Mouse (Mus musculus) cerebellum, adult 11-12 months (tissue): ENCODE data around the gene Cnr2.

ENCODE experiments used
- DNase-seq: peaks from one replicate; pipeline ENCODE4 v3.0.0; 2022

Cnr2 gene

GRCm38 (mm10) chr4:135909326-135910066 is 14.3 kb downstream of the Cnr2 start:
- DNase-seq = no peak

- no peak for DNase-seq
Measured at GRCm38 (mm10) chr4:135911531-135911930, 16.3 kb downstream of the Cnr2 start.

- no peak for DNase-seq
Measured at GRCm38 (mm10) chr4:135912164-135912563, 17.0 kb downstream of the Cnr2 start.

- DNase-seq = no peak
Measured at GRCm38 (mm10) chr4:135912835-135913234, 17.6 kb downstream of the Cnr2 start.

DNA sequence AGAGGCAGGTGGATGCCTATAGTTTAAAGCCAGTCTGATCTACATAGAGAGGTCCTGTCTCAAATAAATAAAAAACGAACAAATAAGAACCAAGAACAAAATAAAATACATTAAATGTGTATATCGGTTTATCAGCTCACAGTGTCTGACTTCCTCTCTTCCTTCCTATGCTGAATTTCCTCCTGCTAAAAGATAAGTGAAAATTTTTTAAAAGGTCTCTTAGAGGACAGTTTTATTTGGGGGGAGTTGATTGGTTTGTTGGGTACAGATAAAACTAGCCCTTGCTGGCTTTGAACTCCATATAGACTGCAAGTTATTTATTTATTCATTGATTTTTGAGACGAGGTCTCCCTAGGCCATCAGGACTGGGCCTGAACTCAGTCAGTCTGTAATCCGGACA is 18.2 kb downstream of the Cnr2 start:
- DNase-seq = no peak

DNA sequence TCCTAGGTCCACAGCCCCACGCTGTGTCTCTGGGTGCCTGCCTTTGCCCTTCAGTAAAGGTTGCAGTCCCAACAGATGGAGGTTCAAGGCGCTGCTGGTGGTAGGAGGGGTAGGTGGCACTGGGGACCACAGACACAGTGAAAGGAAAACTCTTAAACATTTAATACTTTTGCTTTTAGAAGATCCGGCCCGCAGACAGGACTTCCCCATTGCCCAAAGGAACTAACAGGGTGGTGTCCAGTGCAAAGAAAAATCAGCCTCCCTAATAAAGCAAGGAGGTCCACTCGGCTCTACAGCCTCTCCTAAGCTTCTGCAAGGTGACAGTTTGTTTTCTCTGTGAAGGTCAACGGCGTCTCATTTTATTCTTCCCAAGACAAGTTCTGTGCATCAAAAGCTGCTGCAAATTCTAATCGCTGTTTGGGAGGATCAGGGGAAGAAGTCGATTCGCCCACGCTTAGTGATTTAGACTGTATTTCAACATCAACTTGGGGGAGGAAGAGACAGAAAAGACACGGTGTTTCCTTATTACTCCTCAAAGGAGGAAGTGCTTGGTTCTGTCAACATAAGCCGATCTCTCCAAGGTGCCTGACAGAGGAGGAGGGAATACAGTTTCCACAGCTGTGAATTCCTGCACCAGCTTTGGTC is 23.6 kb downstream of the Cnr2 start:
- no peak for DNase-seq

DNA sequence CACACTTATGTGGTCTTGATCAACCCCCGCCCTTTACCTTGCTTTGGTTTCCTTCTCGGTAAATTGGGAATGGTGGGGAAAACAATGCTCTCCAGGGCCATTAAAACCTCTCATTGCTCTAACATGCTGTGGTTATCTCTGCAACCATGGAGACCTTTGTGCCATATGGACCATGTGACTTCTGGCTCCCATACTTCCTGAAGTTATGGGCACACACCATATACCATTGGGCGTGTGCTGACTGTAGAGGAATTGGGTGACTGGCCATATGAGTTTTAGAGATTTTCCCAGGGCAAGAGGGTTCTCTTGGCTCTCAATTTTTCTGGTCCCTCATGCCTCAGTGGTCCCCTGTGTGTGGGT is 24.1 kb downstream of the Cnr2 start:
- DNase-seq = no peak

DNA sequence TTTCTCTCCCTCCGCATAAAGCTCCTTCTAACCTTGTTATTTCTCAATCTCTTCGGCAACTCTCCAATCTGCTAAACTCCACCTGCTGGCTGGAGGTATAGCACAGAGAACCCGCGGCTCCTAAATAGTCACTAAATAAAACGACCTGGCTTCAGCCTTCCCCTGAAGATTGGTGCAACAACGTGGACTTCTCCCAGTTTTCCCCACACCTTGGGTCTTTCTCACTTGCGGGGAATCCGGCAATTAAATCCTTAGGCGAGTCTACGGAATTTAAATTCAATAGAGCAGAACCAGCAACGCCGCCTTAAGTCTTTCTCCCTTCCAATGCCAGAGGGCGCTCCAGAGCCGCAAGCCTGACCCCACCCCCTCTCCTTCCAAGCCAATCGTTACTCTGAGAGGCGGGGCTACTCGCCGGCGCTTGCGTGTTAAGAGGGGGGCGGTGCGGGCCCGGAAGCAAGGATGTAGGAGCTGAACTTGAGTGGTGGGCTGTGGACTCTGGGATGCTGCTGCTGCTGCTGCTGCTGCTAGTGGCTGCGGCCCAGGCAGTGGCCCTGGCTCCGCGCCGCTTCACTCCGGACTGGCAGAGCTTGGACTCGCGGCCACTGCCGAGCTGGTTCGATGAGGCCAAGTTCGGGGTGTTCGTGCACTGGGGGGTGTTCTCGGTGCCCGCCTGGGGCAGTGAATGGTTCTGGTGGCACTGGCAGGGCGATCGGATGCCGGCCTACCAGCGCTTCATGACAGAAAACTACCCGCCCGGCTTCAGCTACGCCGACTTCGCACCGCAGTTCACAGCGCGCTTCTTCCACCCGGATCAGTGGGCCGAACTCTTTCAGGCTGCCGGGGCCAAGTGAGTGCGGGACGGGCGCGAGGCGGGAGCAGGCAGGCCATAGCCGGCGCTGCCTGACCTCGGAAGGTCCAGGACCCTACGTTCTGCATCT is 25.4 kb downstream of the Cnr2 start, which contains the start of gene Fuca1:
Gene Fuca1 (plus strand): TSS at position 432 of the 938 bp plus-strand sequence.
- peak; percentile 91 for DNase-seq

GRCm38 (mm10) chr4:135921257-135922120 is 26.3 kb downstream of the Cnr2 start:
- no peak for DNase-seq

DNA sequence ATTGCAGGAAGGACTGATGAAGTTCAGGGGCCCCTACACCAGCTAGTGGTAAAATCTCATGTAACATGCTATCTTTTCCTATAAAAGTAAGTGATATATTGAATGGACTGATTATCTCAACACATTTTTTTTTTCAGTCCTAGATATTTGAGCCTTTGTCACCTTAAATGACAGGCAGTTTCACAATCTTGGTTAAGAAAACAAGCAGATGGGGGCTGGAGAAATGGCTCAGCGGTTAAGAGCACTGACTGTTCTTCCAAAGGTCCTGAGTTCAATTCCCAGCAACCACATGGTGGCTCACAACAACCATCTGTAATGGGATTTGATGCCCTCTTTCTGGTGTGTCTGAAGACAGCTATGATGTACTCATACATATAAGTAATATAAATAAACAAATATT is 27.0 kb downstream of the Cnr2 start:
- no peak for DNase-seq

DNA sequence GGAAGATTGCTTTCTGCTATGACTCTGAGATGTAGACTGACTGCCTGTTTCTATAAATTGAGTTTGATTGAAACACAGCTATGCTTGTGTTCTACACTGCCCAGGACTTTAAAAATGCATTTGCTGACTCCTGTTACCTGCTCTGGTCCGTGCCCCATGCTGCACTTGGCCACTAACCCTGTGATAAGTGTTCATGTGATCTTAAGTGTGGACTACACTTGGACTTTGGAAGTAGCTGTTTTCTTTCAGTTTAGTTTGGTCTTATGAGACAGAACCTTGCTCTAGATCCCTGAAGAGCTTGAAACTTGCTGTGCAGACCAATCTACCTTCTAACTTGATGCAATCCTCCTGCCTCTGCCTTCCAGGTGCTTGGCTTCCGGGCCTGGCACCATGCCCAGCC is 29.2 kb downstream of the Cnr2 start:
- no peak for DNase-seq

DNA sequence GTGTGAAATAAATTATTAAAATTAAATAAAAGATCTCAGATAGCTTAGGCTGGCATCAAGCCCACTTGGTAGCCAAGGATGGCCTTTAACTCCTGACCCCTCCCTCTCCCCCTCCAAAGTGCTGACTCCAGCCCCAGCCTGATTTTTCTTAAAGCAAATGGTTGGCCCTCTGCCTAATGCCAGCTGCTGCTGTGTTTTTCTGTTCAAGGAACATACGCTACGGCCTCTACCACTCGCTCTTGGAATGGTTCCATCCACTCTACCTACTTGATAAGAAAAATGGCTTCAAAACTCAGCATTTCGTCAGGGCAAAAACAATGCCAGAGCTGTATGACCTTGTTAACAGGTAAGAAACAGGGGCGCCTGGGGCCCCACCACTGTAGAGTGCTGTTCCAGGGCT is 30.1 kb downstream of the Cnr2 start:
- no peak for DNase-seq

DNA sequence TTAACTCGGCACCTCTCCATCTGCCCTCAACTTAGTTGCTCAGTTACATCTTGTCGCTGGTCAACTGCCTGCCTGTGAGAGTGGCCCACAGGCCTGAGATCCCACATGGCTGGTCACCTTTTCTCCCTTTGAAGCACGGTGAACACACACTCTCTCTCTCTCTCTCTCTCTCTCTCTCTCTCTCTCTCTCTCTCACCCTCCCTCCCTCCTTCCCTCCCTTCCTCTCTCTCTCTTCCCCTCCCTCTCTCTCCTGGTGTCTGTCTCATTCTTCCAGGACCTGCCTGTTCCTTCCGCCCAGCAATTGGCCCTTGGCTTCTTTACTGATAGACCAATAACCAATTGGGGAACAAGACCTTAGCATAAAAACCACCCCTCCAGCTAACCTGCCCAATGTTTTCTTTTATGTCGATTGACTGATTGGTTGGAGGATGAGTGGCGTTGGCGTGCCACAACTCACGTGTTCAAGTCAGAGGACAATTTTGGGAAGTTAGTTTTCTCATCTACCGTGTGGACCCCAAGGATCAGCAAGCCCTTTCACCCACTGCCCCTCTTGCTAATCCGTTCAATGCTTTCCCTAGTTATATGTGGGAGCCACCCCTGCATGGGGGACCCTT is 31.1 kb downstream of the Cnr2 start:
- no peak for DNase-seq

- DNase-seq = no peak
Measured at GRCm38 (mm10) chr4:135926861-135927260, 31.7 kb downstream of the Cnr2 start.

- no peak for DNase-seq
Measured at GRCm38 (mm10) chr4:135928376-135928775, 33.2 kb downstream of the Cnr2 start.

GRCm38 (mm10) chr4:135929405-135929804 is 34.2 kb downstream of the Cnr2 start:
- DNase-seq = no peak

DNA sequence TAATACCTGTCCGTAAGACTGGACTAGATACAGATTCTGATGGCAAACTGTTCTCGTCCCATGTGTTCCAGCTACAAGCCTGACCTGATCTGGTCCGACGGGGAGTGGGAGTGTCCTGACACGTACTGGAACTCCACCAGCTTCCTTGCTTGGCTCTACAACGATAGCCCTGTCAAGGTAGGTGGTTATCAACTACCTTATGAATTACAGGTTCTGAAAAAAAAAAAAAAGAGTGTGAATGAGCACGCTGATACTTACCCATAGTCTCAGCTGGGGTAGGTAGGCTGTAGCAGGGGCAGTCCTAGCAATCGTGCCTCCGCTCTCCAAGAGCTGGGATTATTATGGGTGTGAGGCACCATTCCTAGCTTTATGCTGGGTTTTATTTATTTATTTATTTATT is 34.6 kb downstream of the Cnr2 start:
- DNase-seq = no peak

DNA sequence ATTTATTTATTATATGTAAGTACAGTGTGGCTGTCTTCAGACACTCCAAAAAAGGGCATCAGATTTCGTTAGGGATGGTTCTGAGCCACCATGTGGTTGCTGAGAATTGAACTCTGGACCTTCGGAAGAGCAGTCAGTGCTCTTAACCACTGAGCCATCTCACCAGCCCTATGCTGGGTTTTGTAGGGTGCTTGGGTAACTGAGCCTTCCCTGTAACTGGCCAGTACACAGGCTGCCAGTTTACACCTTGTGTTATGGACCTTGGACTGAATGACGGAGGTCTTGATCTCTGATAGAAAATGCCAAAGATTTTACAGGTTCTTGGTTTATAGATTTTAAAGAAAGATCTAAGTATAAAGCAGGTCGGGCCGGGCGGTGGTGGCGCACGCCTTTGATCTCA is 35.0 kb downstream of the Cnr2 start:
- DNase-seq = no peak

GRCm38 (mm10) chr4:135931832-135932231 is 36.6 kb downstream of the Cnr2 start:
- DNase-seq = no peak

DNA sequence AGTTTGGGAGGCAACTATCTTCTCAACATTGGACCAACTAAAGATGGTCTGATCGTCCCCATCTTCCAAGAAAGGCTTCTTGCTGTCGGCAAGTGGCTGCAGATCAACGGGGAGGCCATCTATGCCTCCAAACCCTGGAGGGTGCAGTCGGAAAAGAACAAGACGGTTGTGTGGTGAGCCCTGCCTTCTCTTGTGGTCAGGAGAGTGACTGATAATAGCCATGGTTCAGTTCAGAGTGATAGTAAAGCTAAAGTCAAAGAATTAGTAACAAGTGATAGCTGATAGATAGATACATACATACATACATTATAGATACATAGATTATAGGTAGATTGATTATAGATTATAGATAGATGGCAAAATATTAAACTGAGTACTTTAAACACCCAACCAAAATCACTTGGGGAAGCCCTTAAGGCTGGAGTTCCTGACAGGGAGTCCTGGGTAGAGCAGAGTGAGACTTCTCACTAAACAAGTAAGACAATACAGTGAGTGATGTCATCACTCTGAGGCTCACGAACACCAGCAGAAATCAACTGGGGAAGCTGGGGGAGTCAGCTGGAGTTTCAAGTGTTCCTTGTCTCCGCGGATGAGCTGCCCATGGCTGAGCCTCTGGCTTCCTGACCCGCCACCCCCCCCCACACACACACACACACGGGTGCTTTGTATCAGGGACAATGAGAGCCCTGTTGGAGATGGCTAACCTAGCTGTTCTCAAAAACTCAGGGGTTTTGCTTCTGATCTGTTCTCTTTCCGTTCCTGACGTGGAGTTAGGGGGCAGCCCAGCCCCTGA is 39.7 kb downstream of the Cnr2 start:
- no peak for DNase-seq

DNA sequence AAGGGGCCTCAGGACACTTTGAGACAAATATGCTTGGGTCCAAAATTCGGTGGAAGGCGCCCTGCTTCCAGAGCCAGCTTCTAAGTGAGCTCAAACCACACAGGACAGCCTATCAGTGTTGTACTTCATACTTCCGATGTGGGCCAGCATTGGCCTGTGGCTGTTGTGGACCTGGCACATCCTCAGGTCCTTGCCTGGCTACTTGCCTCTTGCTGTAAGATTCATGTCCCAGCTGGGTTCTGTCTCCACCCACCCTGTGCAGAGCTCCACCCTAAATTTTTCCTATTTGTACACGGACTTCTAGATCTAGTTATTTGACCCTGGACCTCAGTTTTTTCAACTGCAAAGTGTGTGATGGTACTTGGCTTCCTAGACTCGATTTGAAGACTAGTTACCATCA is 40.3 kb downstream of the Cnr2 start:
- no peak for DNase-seq
